Mouse (Mus musculus) hindbrain, postnatal 0 days (tissue): ENCODE data around the gene Angpt4. TPM values are rescaled to one million over a fixed set of nuclear protein-coding genes. Genes with fewer than 3 reads are reported as not detected.
A peak's percentile ranks its signal among the peaks of the same experiment; 100 is the strongest.

Source experiments
- ATAC-seq: fragments of 200-750 bp; cut with Nextera tagmentation; 2 replicates; pipeline ENCODE4 v1.8.0; 2017; ENCODE audit warnings: mild to moderate bottlenecking, moderate TSS enrichment, moderate library complexity
- DNase-seq: peaks from one replicate; pipeline ENCODE4 v3.0.0-alpha.2; 2015; ENCODE audit warnings: low spot score
- H3K27ac ChIP-seq: fragments of 300-500 bp; sonication (generic); 2 replicates; pipeline ENCODE4 v1.5.1; 2014; ENCODE audit warnings: mild to moderate bottlenecking
- H3K27me3 ChIP-seq: fragments of 300-500 bp; sonication (generic); 2 replicates; pipeline ENCODE4 v1.6.1; 2014; ENCODE audit warnings: low read length, mixed read lengths; ENCODE audit not compliant: insufficient read depth
- H3K36me3 ChIP-seq: fragments of 300-500 bp; sonication (generic); 2 replicates; pipeline ENCODE4 v1.6.1; 2014; ENCODE audit warnings: low read length, mixed read lengths; ENCODE audit not compliant: insufficient read depth
- H3K4me1 ChIP-seq: fragments of 300-500 bp; sonication (generic); 2 replicates; pipeline ENCODE4 v1.6.1; 2014; ENCODE audit warnings: antibody characterized with exemption, low read length, mixed read lengths; ENCODE audit not compliant: insufficient read depth
- H3K4me2 ChIP-seq: fragments of 300-500 bp; sonication (generic); 2 replicates; pipeline ENCODE4 v1.6.1; 2014; ENCODE audit warnings: low read depth, mild to moderate bottlenecking, low read length, moderate library complexity, mixed read lengths
- H3K4me3 ChIP-seq: fragments of 300-500 bp; sonication (generic); 2 replicates; pipeline ENCODE4 v1.5.1; 2014; ENCODE audit warnings: low read length
- H3K9ac ChIP-seq: fragments of 300-500 bp; sonication (generic); replicated peaks from 2 replicates; pipeline ENCODE4 v1.6.1; 2014; ENCODE audit warnings: mild to moderate bottlenecking, low read length, moderate library complexity, mixed read lengths
- H3K9me3 ChIP-seq: fragments of 300-500 bp; sonication (generic); 2 replicates; pipeline ENCODE4 v1.6.1; 2016; ENCODE audit warnings: low read length, mixed read lengths
- CTCF ChIP-seq: IDR thresholded peaks from 2 replicates; pipeline ENCODE4 v1.5.1; 2016; ENCODE audit warnings: antibody characterized with exemption, control low read depth, low read depth
- WGBS: fragments of 180-500 bp; shearing (Covaris S2); extraction: QIAGEN DNeasy Blood & Tissue Kit; methylation state at CpG from one replicate; pipeline ENCODE4 v1.1.7; 2014; 5-methylcytosine and 5-hydroxymethylcytosine counted together
- polyA plus RNA-seq: library from polyadenylated mRNA; unstranded; fragments of >200 nt; fragmentation: Nextera tagmentation; extraction: Ambion mirVana; gene quantifications from 2 replicates; pipeline ENCODE4 v1.2.1, GENCODE M21; 2015
- total RNA-seq: library from RNA; depleted of rRNA; stranded (reverse); fragments of >200 nt; gene quantifications from 2 replicates; pipeline ENCODE4 v1.2.3, GENCODE M21; 2014

Gene Angpt4
- total and polyA plus RNA-seq, 2 experiments from 2014 or later: 0.10 to 0.28 TPM

DNA sequence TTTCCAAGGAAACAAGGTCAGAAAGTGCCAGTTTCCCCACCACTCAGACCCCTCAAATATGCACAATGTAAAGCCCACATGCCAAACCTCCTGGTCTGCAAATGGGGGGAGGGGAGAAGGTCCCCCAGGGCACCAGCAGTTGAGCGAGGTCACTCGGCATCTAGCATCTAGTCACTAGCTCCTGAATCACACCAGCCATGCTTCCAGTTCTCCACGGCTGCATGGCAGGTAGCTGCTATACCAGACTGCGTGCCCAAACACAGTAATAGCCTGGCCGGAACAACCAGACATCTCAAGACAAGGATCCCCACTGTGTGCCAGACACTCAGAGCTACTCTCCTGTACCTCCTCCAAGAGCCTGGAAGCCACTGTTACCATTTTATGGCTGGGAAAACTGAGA lies 60.7 kb downstream of the Angpt4 start:
- Histone ChIP-seq H3K27me3 (no peaks in the 10 kb centered on the region), H3K4me2 (no peak overlapping the region), H3K9ac (no peak overlapping the region), H3K4me1 (peaks cover 54% of the 10 kb centered on the region), H3K36me3 (0 out of 2 replicates have a peak, but pooled peaks cover 4% of the 10 kb centered on the region), H3K27ac (no peak overlapping the region), H3K9me3 (no peaks in the 10 kb centered on the region), H3K4me3 (no peak overlapping the region)
- TF ChIP-seq CTCF: no peak
- DNase-seq: no peak
- ATAC-seq: no peak
- 85% methylated on average over 5 of the region's 5 CpGs for WGBS

DNA sequence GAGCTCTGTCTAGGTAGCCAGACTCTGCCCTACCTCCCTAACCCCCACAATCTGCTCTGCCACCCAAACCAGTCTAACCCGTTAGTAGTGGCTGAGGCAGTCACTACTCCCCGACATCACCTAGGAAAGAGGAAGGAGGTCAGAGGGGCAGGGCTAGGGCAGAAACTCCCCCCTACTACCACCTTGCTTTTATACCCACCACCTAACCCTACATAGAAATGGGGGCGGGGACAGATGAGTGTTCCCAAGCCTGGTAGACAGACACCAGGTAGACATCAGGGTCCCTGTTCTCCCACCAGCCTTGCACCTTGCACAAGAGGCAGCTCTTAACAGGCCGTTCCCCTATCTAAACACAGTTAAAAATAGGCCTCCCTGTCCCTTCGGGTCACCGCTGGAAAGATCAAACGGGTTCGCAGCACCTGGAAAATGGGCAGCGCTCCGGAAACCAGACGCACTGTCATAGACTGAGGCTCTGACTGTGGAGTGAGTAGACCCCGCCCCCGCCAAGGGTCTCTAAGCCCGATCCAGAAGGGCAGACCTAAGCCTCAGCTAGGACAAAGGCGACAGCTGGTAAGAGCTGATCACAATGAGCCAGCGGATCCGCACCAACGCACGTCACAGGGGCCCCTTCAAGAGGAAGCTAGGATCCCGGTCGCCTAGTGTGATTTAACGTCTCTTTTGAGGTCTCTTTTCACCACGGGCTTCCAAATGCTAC lies 62.0 kb downstream of the Angpt4 start:
- no peaks in the 10 kb centered on the region for H3K27me3 ChIP-seq
- peak overlapping the region; percentile 53 for H3K4me2 ChIP-seq
- no peaks in the 10 kb centered on the region for H3K9me3 ChIP-seq
- H3K4me1 ChIP-seq: peaks cover 47% of the 10 kb centered on the region
- ATAC-seq: peak; percentile 28
- peak; percentile 64 for DNase-seq
- H3K27ac ChIP-seq: peak overlapping the region; percentile 72; the same call in 1 of the 2 replicates
- TF ChIP-seq CTCF: no peak
- H3K9ac ChIP-seq: peak overlapping the region; percentile 39; the same call in 1 of the 2 replicates
- 0 out of 2 replicates have a peak, but pooled peaks cover 4% of the 10 kb centered on the region for H3K36me3 ChIP-seq
- WGBS: 22% methylated on average over 23 of the region's 23 CpGs
- peak overlapping the region; percentile 30 for H3K4me3 ChIP-seq

DNA sequence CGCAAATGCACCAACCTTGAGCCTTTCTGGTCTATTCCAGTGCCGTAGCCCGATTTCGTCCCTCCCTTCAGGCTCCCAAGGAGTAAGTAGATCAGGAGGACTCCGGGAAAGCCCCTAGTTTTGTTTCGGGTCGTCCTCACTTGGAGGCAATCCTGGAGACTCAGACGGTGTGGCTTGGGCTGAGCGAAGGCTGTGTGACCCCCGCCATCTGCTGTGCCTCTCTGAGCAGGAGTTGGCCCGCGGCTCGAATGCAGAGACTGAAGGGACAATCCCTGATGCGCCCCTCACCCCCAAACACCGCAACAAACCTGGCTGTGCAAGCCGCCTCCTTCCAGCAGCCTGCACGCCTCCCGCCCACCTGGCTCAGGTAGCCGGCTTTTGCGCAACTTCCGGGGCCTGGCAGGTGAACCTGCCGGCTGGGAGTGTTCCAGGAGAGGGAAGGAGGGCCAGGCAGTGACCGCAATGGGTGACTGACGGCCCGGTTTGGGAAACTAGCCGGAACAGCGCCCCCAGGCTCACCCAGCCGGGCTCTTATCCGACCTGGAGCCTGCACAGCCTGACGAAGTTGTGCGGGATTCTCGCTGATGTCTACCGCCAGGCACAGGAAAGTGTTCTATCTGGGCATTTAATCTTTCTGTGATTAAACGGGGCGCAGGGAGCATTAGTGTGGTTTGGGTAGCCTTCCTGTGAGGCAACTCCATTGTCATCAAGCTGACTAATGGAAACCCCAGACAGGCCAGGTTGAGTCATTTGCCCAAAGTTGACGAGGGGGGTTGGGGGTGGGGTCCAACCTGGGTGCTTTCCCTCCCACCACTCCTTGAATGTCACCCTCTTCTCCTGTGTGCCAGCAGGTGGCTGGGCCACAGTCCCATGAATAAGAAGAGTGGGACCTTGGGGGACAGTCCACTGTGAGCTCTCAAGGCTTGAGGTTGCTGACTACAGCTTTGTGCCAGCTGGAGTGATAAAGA lies 62.9 kb downstream of the Angpt4 start:
- ATAC-seq: no peak
- Histone ChIP-seq H3K9ac (peak overlapping the region; percentile 39; the same call in 1 of the 2 replicates), H3K4me1 (peaks cover 46% of the 10 kb centered on the region), H3K27ac (peak overlapping the region; percentile 72; the same call in 1 of the 2 replicates), H3K27me3 (no peaks in the 10 kb centered on the region), H3K4me3 (peak overlapping the region; percentile 30), H3K4me2 (peak overlapping the region; percentile 53), H3K36me3 (0 out of 2 replicates have a peak, but pooled peaks cover 4% of the 10 kb centered on the region), H3K9me3 (no peaks in the 10 kb centered on the region)
- DNase-seq: peak; percentile 45
- WGBS: 10% methylated on average over 36 of the region's 36 CpGs
- peak; percentile 39 for TF ChIP-seq CTCF

DNA sequence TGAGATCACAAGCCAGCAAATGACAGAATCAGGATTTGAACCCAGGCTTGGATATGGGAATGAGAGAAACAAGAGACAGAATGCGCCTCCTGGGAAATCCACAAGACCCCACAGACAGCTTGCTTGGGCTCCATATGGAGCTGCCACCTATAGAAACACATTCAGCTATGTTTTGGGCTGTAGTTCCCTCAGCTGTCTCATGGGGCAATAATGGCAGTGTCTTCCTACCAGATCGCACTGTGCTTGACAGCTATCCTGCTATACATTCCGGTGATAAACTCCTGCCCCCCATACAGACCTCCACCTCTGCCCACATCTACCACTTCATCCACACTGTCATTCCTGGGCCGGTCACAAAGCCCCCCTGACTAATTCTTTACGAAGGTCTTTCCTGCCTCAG lies 64.3 kb downstream of the Angpt4 start:
- Histone ChIP-seq H3K36me3 (no peaks in the 10 kb centered on the region), H3K4me2 (no peak overlapping the region), H3K9ac (no peak overlapping the region), H3K27me3 (no peaks in the 10 kb centered on the region), H3K27ac (no peak overlapping the region), H3K9me3 (no peaks in the 10 kb centered on the region), H3K4me1 (peaks cover 41% of the 10 kb centered on the region), H3K4me3 (no peak overlapping the region)
- ATAC-seq (no peak), DNase-seq (no peak)
- WGBS: 85% methylated on average over 5 of the region's 5 CpGs
- TF ChIP-seq CTCF: 0 out of 2 replicates have a peak, but pooled peaks have one; percentile 33

- WGBS: 71% methylated on average over 3 of the region's 3 CpGs
- no peak overlapping the region for H3K27ac ChIP-seq
- no peak for DNase-seq
- H3K36me3 ChIP-seq: no peaks in the 10 kb centered on the region
- H3K4me1 ChIP-seq: peaks cover 35% of the 10 kb centered on the region
- no peak for TF ChIP-seq CTCF
- no peak overlapping the region for H3K9ac ChIP-seq
- H3K27me3 ChIP-seq: no peaks in the 10 kb centered on the region
- no peak overlapping the region for H3K4me2 ChIP-seq
- no peak overlapping the region for H3K4me3 ChIP-seq
- H3K9me3 ChIP-seq: no peaks in the 10 kb centered on the region
- ATAC-seq: no peak
These were observed 65.1 kb downstream of the Angpt4 start for GRCm38 (mm10) chr2:151976067-151976466.

DNA sequence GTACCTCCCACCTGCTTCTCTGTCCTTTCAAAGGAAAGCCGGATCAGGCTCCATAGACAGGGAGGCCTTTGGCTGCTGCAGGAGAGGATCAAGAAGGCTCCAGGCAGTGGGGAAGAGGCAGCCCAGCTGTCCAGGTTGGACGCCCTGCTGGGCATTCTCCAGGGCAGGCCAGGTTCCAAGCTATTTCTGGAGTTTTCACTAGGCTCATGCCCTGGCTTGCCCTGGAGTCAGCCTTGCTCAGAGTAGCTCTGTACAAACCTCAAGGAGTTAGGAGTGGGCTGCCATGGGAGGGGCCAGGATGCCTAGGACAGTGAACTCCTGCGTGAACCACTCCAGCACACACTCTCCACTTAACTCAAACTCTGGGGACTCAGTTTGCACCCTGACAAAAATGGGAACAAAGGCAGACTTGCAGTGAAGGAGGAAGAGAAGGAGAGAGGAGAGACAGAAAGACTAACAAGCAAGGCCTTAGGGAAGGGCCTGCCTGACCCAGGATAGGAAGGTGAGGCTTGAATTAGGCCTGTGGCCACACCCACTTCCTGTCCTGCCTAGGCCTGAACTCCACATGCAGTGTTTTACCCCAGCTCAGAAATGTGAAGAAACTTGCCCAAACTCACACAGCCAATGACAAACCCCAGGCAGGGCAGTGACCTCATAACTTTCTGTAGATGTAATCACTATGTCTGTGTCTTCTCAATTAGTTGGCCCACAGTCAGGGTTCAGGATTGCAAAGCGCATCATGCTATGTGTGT lies 66.9 kb downstream of the Angpt4 start:
- H3K4me2 ChIP-seq: peak overlapping the region; percentile 97; the same call in 1 of the 2 replicates
- H3K4me3 ChIP-seq: no peak overlapping the region
- ATAC-seq (no peak), DNase-seq (no peak)
- H3K4me1 ChIP-seq: peaks cover 25% of the 10 kb centered on the region
- no peaks in the 10 kb centered on the region for H3K9me3 ChIP-seq
- 71% methylated on average over 4 of the region's 4 CpGs for WGBS
- 0 out of 2 replicates have a peak overlapping the region, but pooled peaks have one; percentile 17 for H3K9ac ChIP-seq
- H3K36me3 ChIP-seq: no peaks in the 10 kb centered on the region
- no peak for TF ChIP-seq CTCF
- H3K27me3 ChIP-seq: no peaks in the 10 kb centered on the region
- H3K27ac ChIP-seq: no peak overlapping the region
